Comparison of ENCODE assay signal across 10 mouse cellular contexts in genomic region chr15:12617220-12617619, GRCm38 (mm10).
DNase-seq lines count a peak whose midpoint lies in the region; ATAC-seq and TF ChIP-seq lines count a peak whose summit lies in the region.
"Had no signal": no experiment of that assay in that cellular context is flagged by ENCODE, and none has a peak within 500 bp of the region (broad histone marks: within the 10 kb centered on the region; RNA-seq: fewer than 3 reads in every experiment).

No protein-coding gene starts in this region.

- no peak overlapping the region for H3K4me2 ChIP-seq in kidney, embryonic 15.5 days
- no peak overlapping the region for H3K4me2 ChIP-seq in kidney, embryonic 14.5 days (replicated peaks; ENCODE audit: low read depth, low read length)
- H3K4me2 ChIP-seq: limb, embryonic 15.5 days; neural tube, embryonic 12.5 days had no signal

- TF ChIP-seq POLR2A in cortical plate, adult 2 months (IDR thresholded peaks at IDR 0.05; ENCODE audit: extremely low read depth, insufficient read depth, low read length): no peak

- no peak overlapping the region for H3K9ac ChIP-seq in kidney, embryonic 15.5 days
- no peak overlapping the region for H3K9ac ChIP-seq in kidney, embryonic 14.5 days (ENCODE audit: low read depth, low read length)
- H3K9ac ChIP-seq: limb, embryonic 15.5 days; neural tube, embryonic 12.5 days had no signal

- 0 out of 2 replicates have a peak, but pooled peaks have one; percentile 41 for ATAC-seq in kidney, embryonic 15.5 days (replicated peaks; ENCODE audit: low FRiP score)
- ATAC-seq in kidney, embryonic 14.5 days (ENCODE audit: low FRiP score, low TSS enrichment): no peak

- no peak for TF ChIP-seq CTCF in cortical plate, adult 2 months (IDR thresholded peaks at IDR 0.05; ENCODE audit: extremely low read depth, insufficient read depth, low read length)

- peaks cover 34% of the 10 kb centered on the region for H3K4me1 ChIP-seq in kidney, embryonic 15.5 days
- 0 out of 2 replicates have a peak, but pooled peaks cover 11% of the 10 kb centered on the region for H3K4me1 ChIP-seq in kidney, embryonic 14.5 days (ENCODE audit: control insufficient read depth, insufficient read depth, low read length)
- H3K4me1 ChIP-seq in cortical plate, adult 2 months (ENCODE audit: control insufficient read depth, insufficient read depth, low read length): peaks cover 9% of the 10 kb centered on the region; the same call in 1 of the 2 replicates

- peak; percentile 20 for DNase-seq in CD4-positive, CD25-positive, alpha-beta regulatory T cell, adult 2 months (ENCODE audit: low read depth, low spot score)
- peak; percentile 20 to 45 for DNase-seq in lung, postnatal 4 days
- no peak for DNase-seq in adrenal gland, adult 18-20 months (ENCODE audit: low spot score in 2 of 2)
- no peak for DNase-seq in urinary bladder, postnatal 10 days (ENCODE audit: low spot score)
- DNase-seq: cerebellum, postnatal 10 days had no signal

- no peak overlapping the region for H3K27ac ChIP-seq in kidney, embryonic 15.5 days
- H3K27ac ChIP-seq in kidney, embryonic 14.5 days (ENCODE audit: low read depth, low read length): no peak overlapping the region
- H3K27ac ChIP-seq in cortical plate, adult 2 months (ENCODE audit: insufficient read depth, low read length): no peak overlapping the region
- H3K27ac ChIP-seq: limb, embryonic 15.5 days; neural tube, embryonic 12.5 days had no signal

- H3K36me3 ChIP-seq in kidney, embryonic 15.5 days: no peaks in the 10 kb centered on the region
- H3K36me3 ChIP-seq in kidney, embryonic 14.5 days (ENCODE audit: control insufficient read depth, insufficient read depth, low read length): no peaks in the 10 kb centered on the region
- H3K36me3 ChIP-seq: limb, embryonic 15.5 days; neural tube, embryonic 12.5 days had no signal

- H3K4me3 ChIP-seq in kidney, embryonic 15.5 days (replicated peaks): no peak overlapping the region
- no peak overlapping the region for H3K4me3 ChIP-seq in kidney, embryonic 14.5 days (ENCODE audit: low read length)
- peak overlapping the region; percentile 2; the same call in 1 of the 2 replicates for H3K4me3 ChIP-seq in cortical plate, adult 2 months (ENCODE audit: insufficient read depth, low read length)
- H3K4me3 ChIP-seq: limb, embryonic 15.5 days; neural tube, embryonic 12.5 days had no signal

- H3K9me3 ChIP-seq in kidney, embryonic 15.5 days (replicated peaks): no peaks in the 10 kb centered on the region
- no peaks in the 10 kb centered on the region for H3K9me3 ChIP-seq in kidney, embryonic 14.5 days (ENCODE audit: control insufficient read depth, low read length)
- H3K9me3 ChIP-seq: limb, embryonic 15.5 days; neural tube, embryonic 12.5 days had no signal

- 54% methylated on average over 8 of the region's 8 CpGs for WGBS in kidney, embryonic 15.5 days
- WGBS in kidney, embryonic 14.5 days: 48% methylated on average over 8 of the region's 8 CpGs

- no peaks in the 10 kb centered on the region for H3K27me3 ChIP-seq in kidney, embryonic 15.5 days
- no peaks in the 10 kb centered on the region for H3K27me3 ChIP-seq in kidney, embryonic 14.5 days (ENCODE audit: control insufficient read depth, insufficient read depth, low read length)
- H3K27me3 ChIP-seq: limb, embryonic 15.5 days; neural tube, embryonic 12.5 days had no signal

Comparison
In these comparisons a context has a peak if more than half of its experiments do, and no peak if none do; other contexts are left out.
1. DNase-seq: peak in CD4-positive, CD25-positive, alpha-beta regulatory T cell, adult 2 months (single experiment) and lung, postnatal 4 days (2 of 2); none in adrenal gland, adult 18-20 months (0 of 2) and urinary bladder, postnatal 10 days (single experiment).